Mouse (Mus musculus) myocyte (in vitro differentiated cells): ENCODE measurements at regions not wholly inside any gene's neighbourhood (a gene's known extent, or its start where the extent isn't known, plus 50 kb on each side); places are given as distances from the start of the nearest gene placed in this dataset.

Experiments
- CEBPB ChIP-seq: IDR thresholded peaks from 2 replicates; pipeline ENCODE4 v1.6.1; 2011; ENCODE audit warnings: mild to moderate bottlenecking, moderate library complexity; ENCODE audit not compliant: poor library complexity, insufficient read depth, severe bottlenecking
- E2F4 ChIP-seq: IDR thresholded peaks from one replicate; pipeline ENCODE4 v1.6.1; 2011; ENCODE audit warnings: mild to moderate bottlenecking, control low read depth, moderate library complexity; ENCODE audit not compliant: insufficient read depth
- MAX ChIP-seq: IDR thresholded peaks from one replicate; pipeline ENCODE4 v1.6.1; 2011; ENCODE audit warnings: low read depth, mild to moderate bottlenecking, control low read depth
- MYOG ChIP-seq, 3 experiments: IDR thresholded peaks; one replicate each; pipeline ENCODE4 v1.6.1; 2011; ENCODE audit warnings: control low read depth in 2 of 3, low read depth in 2 of 3, mild to moderate bottlenecking in 2 of 3; ENCODE audit not compliant: insufficient read length in 2 of 3, control insufficient read depth in 1 of 3, insufficient read depth in 1 of 3
- POLR2A ChIP-seq: IDR thresholded peaks from one replicate; pipeline ENCODE4 v1.6.1; 2011; ENCODE audit warnings: low read depth, mild to moderate bottlenecking, control low read depth, moderate library complexity; ENCODE audit not compliant: insufficient read length
- POLR2AphosphoS2 ChIP-seq: IDR thresholded peaks from one replicate; pipeline ENCODE4 v1.6.1; 2011; ENCODE audit warnings: low read depth, control low read depth; ENCODE audit not compliant: insufficient read length
- REST ChIP-seq: IDR thresholded peaks from one replicate; pipeline ENCODE4 v1.6.1; 2011; ENCODE audit warnings: mild to moderate bottlenecking, control low read depth, moderate library complexity; ENCODE audit not compliant: insufficient read depth, insufficient read length
- SRF ChIP-seq: IDR thresholded peaks from one replicate; pipeline ENCODE4 v1.6.1; 2011; ENCODE audit warnings: low read depth; ENCODE audit not compliant: control insufficient read depth, insufficient read length
- TCF3 ChIP-seq: IDR thresholded peaks from one replicate; pipeline ENCODE4 v1.6.1; 2011; ENCODE audit warnings: low read depth, control low read depth; ENCODE audit not compliant: insufficient read length
- USF1 ChIP-seq: IDR thresholded peaks from one replicate; pipeline ENCODE4 v1.6.1; 2011; ENCODE audit warnings: low read depth, mild to moderate bottlenecking, control low read depth, moderate library complexity

GRCm38 (mm10) chr10:46072550-46073470 is 495.2 kb downstream of the Hace1 start:
- no peak for TF ChIP-seq POLR2A
- no peak for TF ChIP-seq USF1
- no peak for TF ChIP-seq REST
- TF ChIP-seq POLR2AphosphoS2 = no peak
- TF ChIP-seq MYOG (IDR thresholded peaks at IDR 0.05; ENCODE audit: control insufficient read depth in 1 of 3, insufficient read depth in 1 of 3, insufficient read length in 2 of 3, low read depth in 2 of 3) = no peak
- TF ChIP-seq SRF = no peak
- no peak for TF ChIP-seq MAX
- no peak for TF ChIP-seq CEBPB
- TF ChIP-seq TCF3 = no peak
- TF ChIP-seq E2F4 = no peak
